Mouse (Mus musculus): ENCODE results near the gene Pcnx.

DNA sequence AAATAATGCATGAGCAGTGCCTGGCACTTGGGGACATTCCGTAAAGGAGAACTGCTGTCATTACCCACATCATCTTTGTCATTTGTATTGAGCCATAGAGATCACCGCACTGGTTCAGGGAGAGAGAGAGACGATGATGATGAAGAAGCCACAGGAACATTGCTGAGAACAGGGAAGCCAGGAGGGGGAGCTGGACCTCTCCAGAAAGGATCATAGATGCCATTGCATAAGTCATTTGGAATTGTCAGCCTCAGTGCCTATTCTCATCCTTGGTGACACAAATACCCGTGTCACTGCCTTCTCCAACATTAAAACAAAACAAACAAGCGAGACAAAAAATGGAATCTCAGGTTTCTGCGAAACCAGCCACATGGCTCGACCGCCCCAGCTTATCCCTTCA, 23.7 kb upstream of the Pcnx start:
- TF ChIP-seq HCFC1 (IDR thresholded peaks at IDR 0.05; ENCODE audit: borderline replicate concordance, insufficient read depth, low read length), result no peak
- TF ChIP-seq ZC3H11A (IDR thresholded peaks at IDR 0.05; ENCODE audit: borderline replicate concordance, low read depth, low read length), result no peak
